Mouse (Mus musculus) brain, embryonic 18.5 days (tissue): ENCODE measurements at regions not wholly inside any gene's neighbourhood (a gene's known extent, or its start where the extent isn't known, plus 50 kb on each side); places are given as distances from the start of the nearest gene placed in this dataset.

Experiments
- DNase-seq: peaks from one replicate; pipeline ENCODE4 v3.0.0-alpha.2; 2012; ENCODE audit warnings: low read depth, low spot score

GRCm38 (mm10) chr10:98838926-98839679 is 75.1 kb upstream of the Atp2b1 start:
- DNase-seq: no peak

DNA sequence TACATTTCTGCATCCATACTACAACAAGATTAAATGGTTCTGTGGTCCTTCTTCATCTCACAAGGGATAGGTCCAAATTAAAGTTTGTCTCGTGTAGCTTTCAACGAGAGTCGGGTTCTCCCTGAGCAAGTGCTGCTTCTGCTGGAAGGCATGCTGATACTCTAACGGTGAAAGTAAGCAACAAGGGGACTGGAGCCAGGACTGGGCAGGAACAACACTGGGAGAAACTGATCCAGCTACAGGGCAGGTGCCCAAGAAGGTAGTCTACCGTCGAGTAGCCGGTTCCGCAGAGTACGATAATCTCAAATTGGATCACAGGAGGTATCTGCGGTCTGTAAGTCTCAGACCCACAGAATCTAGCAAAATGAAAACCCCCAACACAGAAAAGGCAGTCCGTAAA is 74.2 kb upstream of the Atp2b1 start:
- DNase-seq: no peak

- DNase-seq: no peak
These were observed 73.8 kb upstream of the Atp2b1 start for GRCm38 (mm10) chr10:98840411-98840810.

- DNase-seq: no peak
These were observed 73.0 kb upstream of the Atp2b1 start for GRCm38 (mm10) chr10:98840957-98841831.

DNA sequence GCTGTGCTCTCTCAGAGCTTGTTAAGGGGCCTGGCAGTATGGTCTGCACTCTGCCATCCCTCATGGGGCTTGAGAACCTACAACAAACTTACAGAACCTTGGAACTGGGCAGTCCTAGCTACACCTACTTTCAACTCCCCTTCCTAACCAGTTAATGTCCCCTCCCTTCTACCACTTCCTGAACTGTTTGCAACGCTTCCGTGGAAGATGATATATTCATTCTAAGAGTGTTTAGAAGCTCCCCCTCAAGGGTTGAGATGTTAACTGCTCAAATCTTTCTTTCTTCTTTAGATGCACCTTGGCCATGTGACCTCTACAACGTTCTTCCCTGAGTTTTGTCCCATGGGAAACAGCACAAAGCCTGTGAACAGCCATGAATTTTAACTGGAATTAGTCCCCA is 72.3 kb upstream of the Atp2b1 start:
- DNase-seq: no peak

- no peak for DNase-seq
These were observed 71.5 kb upstream of the Atp2b1 start for GRCm38 (mm10) chr10:98842721-98843120.

DNA sequence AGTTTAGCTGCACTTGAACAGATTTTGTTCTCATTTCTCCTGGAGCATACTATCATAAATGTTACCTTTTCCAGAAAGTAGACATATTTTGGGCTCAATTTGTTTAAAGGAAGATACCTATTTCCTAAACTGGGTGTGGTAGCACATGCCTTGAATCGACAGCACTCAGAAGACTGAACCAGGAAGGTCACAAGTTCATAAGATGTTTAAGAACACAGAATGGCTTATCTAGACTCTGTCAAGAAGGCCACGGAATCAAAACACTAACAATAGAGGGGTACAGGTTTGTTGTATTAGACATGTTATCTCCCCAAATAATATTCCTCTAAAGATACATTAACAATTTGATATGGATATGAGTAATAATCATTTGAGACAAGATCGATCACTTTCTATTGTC is 64.4 kb upstream of the Atp2b1 start:
- DNase-seq: no peak

GRCm38 (mm10) chr10:98857395-98857794 is 56.8 kb upstream of the Atp2b1 start:
- DNase-seq: no peak

DNA sequence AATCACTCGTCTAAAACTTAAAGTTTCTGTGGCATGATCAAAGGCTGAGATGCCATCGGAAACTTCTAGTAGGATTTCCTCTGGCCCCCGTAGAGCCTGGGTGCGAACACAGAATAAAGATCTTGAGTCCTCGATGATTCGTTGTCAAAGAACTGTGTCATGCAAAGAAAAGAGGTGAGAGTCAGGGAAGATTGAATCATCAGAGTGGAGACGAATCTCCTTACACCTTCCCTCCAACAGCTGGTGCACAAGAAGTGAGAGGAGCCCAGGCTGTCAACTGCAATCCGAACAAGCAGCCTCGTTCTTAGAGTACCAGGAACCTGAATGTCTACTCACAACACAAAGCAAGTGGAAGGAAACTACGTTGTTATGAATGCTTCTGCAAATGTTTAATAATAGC is 52.7 kb upstream of the Atp2b1 start:
- no peak for DNase-seq

GRCm38 (mm10) chr10:98862712-98863111 is 51.5 kb upstream of the Atp2b1 start:
- DNase-seq: no peak

DNA sequence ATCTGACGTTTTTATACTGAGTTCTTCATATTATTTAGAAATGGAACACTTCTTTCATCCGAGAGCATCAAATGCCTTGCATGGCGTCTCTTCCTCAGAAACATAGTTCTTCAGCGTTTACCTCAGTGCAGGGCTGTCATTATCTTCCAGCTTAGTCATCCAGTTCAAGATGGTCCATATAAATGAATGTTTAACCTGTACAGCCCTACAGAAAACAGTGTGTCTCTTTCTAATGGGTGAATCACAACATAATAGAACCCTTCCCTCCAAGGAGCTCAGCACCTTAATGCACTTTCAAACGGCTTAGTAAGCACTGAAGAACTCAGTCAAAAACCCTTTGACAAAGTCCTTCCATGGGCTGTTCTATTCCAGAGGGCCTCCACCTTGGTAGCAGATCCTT is 49.8 kb upstream of the Atp2b1 start:
- DNase-seq: no peak
